Comparison of ENCODE assay signal across 8 mouse cellular contexts in genomic region chr3:96262216-96262875, GRCm38 (mm10). TPM values are rescaled to one million over a fixed set of nuclear protein-coding genes. Genes with fewer than 3 reads are reported as not detected.
DNase-seq lines count a peak whose midpoint lies in the region; ATAC-seq lines count a peak whose summit lies in the region.

No protein-coding gene starts in this region.

- DNase-seq in MN1 (ENCODE audit: low spot score): peak; percentile 91
- DNase-seq in cerebellum, adult 9-10 months: peak; percentile 95
- DNase-seq in frontal cortex, postnatal 10 days (ENCODE audit: low spot score in 2 of 2): peak; percentile 70 to 73
- peak; percentile 79 for DNase-seq in hindbrain, embryonic 11.5 days (ENCODE audit: low spot score)
- peak; percentile 58 to 67 for DNase-seq in layer of hippocampus, postnatal 10 days (ENCODE audit: low spot score in 2 of 2)
- DNase-seq in lung, postnatal 10 days: peak; percentile 92
- peak; percentile 88 for DNase-seq in retina, postnatal 1 day
- peak; percentile 56 for DNase-seq in thymus, postnatal 4 days

- no peaks in the 10 kb centered on the region for H3K27me3 ChIP-seq in hindbrain, embryonic 11.5 days (ENCODE audit: control insufficient read depth, insufficient read depth, low read length)

- H3K9ac ChIP-seq in hindbrain, embryonic 11.5 days (ENCODE audit: low read depth, low read length): peak overlapping the region; percentile 85

- peak overlapping the region; percentile 64 for H3K4me2 ChIP-seq in hindbrain, embryonic 11.5 days (replicated peaks; ENCODE audit: low read depth, low read length)

- peak overlapping the region; percentile 57 for H3K4me3 ChIP-seq in hindbrain, embryonic 11.5 days (ENCODE audit: low read depth, low read length)

- peak; percentile 83 for ATAC-seq in hindbrain, embryonic 11.5 days (ENCODE audit: low FRiP score)

- peaks cover 3% of the 10 kb centered on the region; the same call in 1 of the 2 replicates for H3K4me1 ChIP-seq in hindbrain, embryonic 11.5 days (replicated peaks; ENCODE audit: control insufficient read depth, insufficient read depth, low read length)

- no peaks in the 10 kb centered on the region for H3K9me3 ChIP-seq in hindbrain, embryonic 11.5 days (ENCODE audit: control insufficient read depth, low read length)

- WGBS in hindbrain, embryonic 11.5 days: 1% methylated on average over 19 of the region's 19 CpGs

- H3K36me3 ChIP-seq in hindbrain, embryonic 11.5 days (ENCODE audit: control insufficient read depth, insufficient read depth, low read length): no peaks in the 10 kb centered on the region

- H3K27ac ChIP-seq in hindbrain, embryonic 11.5 days (ENCODE audit: low read depth, low read length): peak overlapping the region; percentile 97

RNA-seq across cellular contexts. Expression of gene Hist2h4, which starts 0.8 kb away (rescaled TPM):
- 4.2 and 5.8 TPM in 2 replicates for polyA plus RNA-seq in hindbrain, embryonic 11.5 days (2014; fragmentation: Nextera tagmentation; extraction: Ambion mirVana)
- 10 to 100 TPM; 32.6 to 33.2 TPM for total RNA-seq in layer of hippocampus, postnatal 10 days (2021)

RNA-seq across cellular contexts. Expression of gene Hist2h3b, which starts 6.1 kb away (rescaled TPM):
- polyA plus RNA-seq in hindbrain, embryonic 11.5 days (2014; fragmentation: Nextera tagmentation; extraction: Ambion mirVana): 61.9 and 71.6 TPM in 2 replicates
- total RNA-seq in layer of hippocampus, postnatal 10 days (2021): 100 to 1,000 TPM; 161 to 165 TPM

RNA-seq across cellular contexts. Expression of gene Hist2h2bb, which starts 7.2 kb away (rescaled TPM):
- 15.2 and 16.9 TPM in 2 replicates for polyA plus RNA-seq in hindbrain, embryonic 11.5 days (2014; fragmentation: Nextera tagmentation; extraction: Ambion mirVana)
- total RNA-seq in layer of hippocampus, postnatal 10 days (2021): 100 to 1,000 TPM; 211 to 217 TPM

RNA-seq across cellular contexts. Expression of gene Hist2h3c1, which starts 15.9 kb away (rescaled TPM):
- 0.64 and 0.90 TPM in 2 replicates for polyA plus RNA-seq in hindbrain, embryonic 11.5 days (2014; fragmentation: Nextera tagmentation; extraction: Ambion mirVana)
- total RNA-seq in layer of hippocampus, postnatal 10 days (2021): not detected

RNA-seq across cellular contexts. Expression of gene Hist2h2aa1, which starts 17.0 kb away (rescaled TPM):
- polyA plus RNA-seq in hindbrain, embryonic 11.5 days (2014; fragmentation: Nextera tagmentation; extraction: Ambion mirVana): 11.8 and 14.6 TPM in 2 replicates
- total RNA-seq in layer of hippocampus, postnatal 10 days (2021): 10 to 100 TPM in 1 of 2 experiments, 1 to 10 TPM in 1; 6.0 to 16.1 TPM

Comparison
In these comparisons a context has a peak if more than half of its experiments do, and no peak if none do; other contexts are left out.
1. Peak in every context shown above with its lines: DNase-seq, ATAC-seq, H3K4me3 ChIP-seq and H3K27ac ChIP-seq.